ENCODE assay signal across 8 mouse cellular contexts in genomic region chr11:59263870-59264563, GRCm38 (mm10). TPM values are rescaled to one million over a fixed set of nuclear protein-coding genes. Genes with fewer than 3 reads are reported as not detected.
DNase-seq lines count a peak whose midpoint lies in the region; ATAC-seq and TF ChIP-seq lines count a peak whose summit lies in the region.

No protein-coding gene starts in this region.

- no peak for DNase-seq in cerebellum, adult 2 months
- no peak for DNase-seq in cerebellum, adult 11-12 months
- peak; percentile 67 for DNase-seq in Muller cell, postnatal 12 days (ENCODE audit: inconsistent ontology term)
- peak; percentile 85 for DNase-seq in forebrain, embryonic 11.5 days (ENCODE audit: low spot score)
- DNase-seq in liver, adult 2 months (ENCODE audit: extremely low read depth, low read depth, low spot score) = no peak
- DNase-seq in cerebellum, adult 8-10 months = no peak

- H3K4me3 ChIP-seq in cerebellum, adult 2 months (replicated peaks; ENCODE audit: insufficient read depth, low read depth, low read length) = peak overlapping the region; percentile 19
- peak overlapping the region; percentile 39 for H3K4me3 ChIP-seq in forebrain, embryonic 11.5 days (ENCODE audit: low read depth, low read length)
- peak overlapping the region; percentile 55 for H3K4me3 ChIP-seq in intestine, embryonic 15.5 days (replicated peaks)
- H3K4me3 ChIP-seq in liver, adult 2 months (ENCODE audit: insufficient read depth, low read depth, low read length) = peak overlapping the region; percentile 40; the same call in 1 of the 2 replicates
- no peak overlapping the region for H3K4me3 ChIP-seq in myocyte

- no peak overlapping the region for H3ac ChIP-seq in myocyte (ENCODE audit: control insufficient read depth, insufficient read length)

- H3K4me1 ChIP-seq in cerebellum, adult 2 months (ENCODE audit: control insufficient read depth, insufficient read depth, low read length) = no peaks in the 10 kb centered on the region
- peaks cover 16% of the 10 kb centered on the region; the same call in 1 of the 2 replicates for H3K4me1 ChIP-seq in forebrain, embryonic 11.5 days (replicated peaks; ENCODE audit: control insufficient read depth, insufficient read depth, low read length)
- H3K4me1 ChIP-seq in intestine, embryonic 15.5 days (replicated peaks) = peaks cover 15% of the 10 kb centered on the region; the same call in 1 of the 2 replicates
- H3K4me1 ChIP-seq in liver, adult 2 months (ENCODE audit: control insufficient read depth, insufficient read depth, low read length) = no peaks in the 10 kb centered on the region

- H3K9me3 ChIP-seq in forebrain, embryonic 11.5 days (ENCODE audit: control insufficient read depth, low read length) = no peaks in the 10 kb centered on the region
- no peaks in the 10 kb centered on the region for H3K9me3 ChIP-seq in intestine, embryonic 15.5 days

- H3K9ac ChIP-seq in forebrain, embryonic 11.5 days (ENCODE audit: low read length) = peak overlapping the region; percentile 63
- peak overlapping the region; percentile 57 for H3K9ac ChIP-seq in intestine, embryonic 15.5 days
- peak overlapping the region; percentile 25; the same call in 1 of the 2 replicates for H3K9ac ChIP-seq in liver, adult 2 months (ENCODE audit: low read depth, low read length)

- ATAC-seq in forebrain, embryonic 11.5 days (replicated peaks; ENCODE audit: low FRiP score) = peak; percentile 77
- peak; percentile 72 for ATAC-seq in intestine, embryonic 15.5 days

- no peak for TF ChIP-seq POLR2A in cerebellum, adult 2 months (IDR thresholded peaks at IDR 0.05; ENCODE audit: borderline replicate concordance, insufficient read depth, low read length)
- TF ChIP-seq POLR2A in liver, adult 2 months (IDR thresholded peaks at IDR 0.05; ENCODE audit: extremely low read depth, insufficient read depth, low read length) = no peak
- no peak for TF ChIP-seq POLR2A in myocyte (IDR thresholded peaks at IDR 0.05; ENCODE audit: insufficient read length, low read depth)

- no peak overlapping the region for H3K27ac ChIP-seq in cerebellum, adult 2 months (ENCODE audit: insufficient read depth, low read length)
- peak overlapping the region; percentile 64 for H3K27ac ChIP-seq in forebrain, embryonic 11.5 days (ENCODE audit: low read depth, low read length)
- H3K27ac ChIP-seq in intestine, embryonic 15.5 days = no peak overlapping the region
- H3K27ac ChIP-seq in liver, adult 2 months (replicated peaks; ENCODE audit: insufficient read depth, low read depth, low read length) = no peak overlapping the region

- H3K27me3 ChIP-seq in cerebellum, adult 2 months (ENCODE audit: control insufficient read depth, insufficient read depth, low read length) = peaks cover 4% of the 10 kb centered on the region; the same call in 1 of the 2 replicates
- H3K27me3 ChIP-seq in forebrain, embryonic 11.5 days (ENCODE audit: control insufficient read depth, insufficient read depth, low read length) = peaks cover 27% of the 10 kb centered on the region
- peaks cover 40% of the 10 kb centered on the region for H3K27me3 ChIP-seq in intestine, embryonic 15.5 days (replicated peaks)
- peaks cover 18% of the 10 kb centered on the region for H3K27me3 ChIP-seq in liver, adult 2 months (ENCODE audit: control insufficient read depth, insufficient read depth, low read length)
- H3K27me3 ChIP-seq in myocyte (ENCODE audit: control insufficient read depth, insufficient read depth, insufficient read length) = peaks cover 73% of the 10 kb centered on the region

- WGBS in cerebellum, adult 2 months = 3% methylated on average over 56 of the region's 56 CpGs
- WGBS in forebrain, embryonic 11.5 days = under 1% methylated on average over 55 of the region's 56 CpGs
- WGBS in intestine, embryonic 15.5 days = under 1% methylated on average over 56 of the region's 56 CpGs
- WGBS in liver, adult 2 months = 3% methylated on average over 56 of the region's 56 CpGs

- peak overlapping the region; percentile 78 for H3K4me2 ChIP-seq in forebrain, embryonic 11.5 days (ENCODE audit: low read depth, low read length, severe bottlenecking)
- peak overlapping the region; percentile 97 for H3K4me2 ChIP-seq in intestine, embryonic 15.5 days (replicated peaks)
- peak overlapping the region; percentile 38 for H3K4me2 ChIP-seq in myocyte (ENCODE audit: low read depth)

- no peaks in the 10 kb centered on the region for H3K79me2 ChIP-seq in liver, adult 2 months (ENCODE audit: control insufficient read depth, insufficient read depth, low read length)
- no peaks in the 10 kb centered on the region for H3K79me2 ChIP-seq in myocyte (ENCODE audit: control insufficient read depth, insufficient read depth)

- TF ChIP-seq CTCF in cerebellum, adult 2 months (IDR thresholded peaks at IDR 0.05; ENCODE audit: borderline replicate concordance, insufficient read depth, low read depth, low read length) = no peak
- TF ChIP-seq CTCF in liver, adult 2 months (IDR thresholded peaks at IDR 0.05; ENCODE audit: low read depth, low read length) = no peak

- no peaks in the 10 kb centered on the region for H3K36me3 ChIP-seq in forebrain, embryonic 11.5 days (ENCODE audit: control insufficient read depth, insufficient read depth, low read length)
- H3K36me3 ChIP-seq in intestine, embryonic 15.5 days = no peaks in the 10 kb centered on the region
- no peaks in the 10 kb centered on the region for H3K36me3 ChIP-seq in liver, adult 2 months (ENCODE audit: control insufficient read depth, insufficient read depth, low read length)
- H3K36me3 ChIP-seq in myocyte (ENCODE audit: control insufficient read depth, insufficient read depth) = no peaks in the 10 kb centered on the region

TF ChIP-seq in myocyte, 11 proteins besides CTCF, POLR2A, EP300 and RAD21:
- no peak for TF ChIP-seq USF1 (IDR thresholded peaks at IDR 0.05; ENCODE audit: low read depth)
- TF ChIP-seq E2F4 (IDR thresholded peaks at IDR 0.05; ENCODE audit: insufficient read depth) = no peak
- no peak for TF ChIP-seq SRF (IDR thresholded peaks at IDR 0.05; ENCODE audit: control insufficient read depth, insufficient read length, low read depth)
- TF ChIP-seq MAX (IDR thresholded peaks at IDR 0.05; ENCODE audit: low read depth) = no peak
- TF ChIP-seq POLR2AphosphoS2 (IDR thresholded peaks at IDR 0.05; ENCODE audit: insufficient read length, low read depth) = no peak
- TF ChIP-seq TCF3 (IDR thresholded peaks at IDR 0.05; ENCODE audit: insufficient read length, low read depth) = no peak
- TF ChIP-seq MYOD1 (IDR thresholded peaks at IDR 0.05; ENCODE audit: control insufficient read depth in 1 of 3, insufficient read length in 2 of 3, low read depth in 2 of 3) = no peak
- TF ChIP-seq CEBPB (IDR thresholded peaks at IDR 0.05; ENCODE audit: insufficient read depth, poor library complexity, severe bottlenecking) = no peak
TF ChIP-seq in myocyte: peak in this region for 0.

RNA-seq across cellular contexts. Expression of gene Wnt3a, which starts 26.5 kb away (rescaled TPM):
- polyA plus RNA-seq in cerebellum, adult 2 months (2012; rRNA removed) = not detected in 2 replicates
- 4.9 and 5.9 TPM in 2 replicates for polyA plus RNA-seq in forebrain, embryonic 11.5 days (2014; fragmentation: Nextera tagmentation; extraction: Ambion mirVana)
- polyA plus RNA-seq in intestine, embryonic 15.5 days (2015; fragmentation: Nextera tagmentation; extraction: Ambion mirVana) = not detected in 2 replicates
- not detected in 2 replicates for total RNA-seq in liver, adult 2 months (2014; rRNA removed)
- polyA plus RNA-seq in liver, adult 2 months (2012; rRNA removed) = not detected in 2 replicates
- polyA plus RNA-seq in myocyte (2012; fragmentation: generic; extraction: Trizol) = not detected

RNA-seq across cellular contexts. Expression of gene Arf1, which starts 35.9 kb away (rescaled TPM):
- 514 and 515 TPM in 2 replicates for polyA plus RNA-seq in cerebellum, adult 2 months (2012; rRNA removed)
- polyA plus RNA-seq in forebrain, embryonic 11.5 days (2014; fragmentation: Nextera tagmentation; extraction: Ambion mirVana) = 577 and 597 TPM in 2 replicates
- polyA plus RNA-seq in intestine, embryonic 15.5 days (2015; fragmentation: Nextera tagmentation; extraction: Ambion mirVana) = 688 and 694 TPM in 2 replicates
- 194 and 214 TPM in 2 replicates for total RNA-seq in liver, adult 2 months (2014; rRNA removed)
- 319 and 336 TPM in 2 replicates for polyA plus RNA-seq in liver, adult 2 months (2012; rRNA removed)
- 500 TPM for polyA plus RNA-seq in myocyte (2012; fragmentation: generic; extraction: Trizol)

RNA-seq across cellular contexts. Expression of gene Wnt9a, which starts 42.7 kb away (rescaled TPM):
- polyA plus RNA-seq in cerebellum, adult 2 months (2012; rRNA removed) = 0.67 and 0.79 TPM in 2 replicates
- 4.3 and 4.7 TPM in 2 replicates for polyA plus RNA-seq in forebrain, embryonic 11.5 days (2014; fragmentation: Nextera tagmentation; extraction: Ambion mirVana)
- 3.4 and 4.2 TPM in 2 replicates for polyA plus RNA-seq in intestine, embryonic 15.5 days (2015; fragmentation: Nextera tagmentation; extraction: Ambion mirVana)
- total RNA-seq in liver, adult 2 months (2014; rRNA removed) = 0.13 and 0.37 TPM in 2 replicates
- 0.46 TPM in 2 replicates for polyA plus RNA-seq in liver, adult 2 months (2012; rRNA removed)
- polyA plus RNA-seq in myocyte (2012; fragmentation: generic; extraction: Trizol) = 11.6 TPM

RNA-seq across cellular contexts. Expression of gene 2310033P09Rik, which starts 55.9 kb away (rescaled TPM):
- polyA plus RNA-seq in cerebellum, adult 2 months (2012; rRNA removed) = 28.4 and 29.6 TPM in 2 replicates
- 36.6 and 41.0 TPM in 2 replicates for polyA plus RNA-seq in forebrain, embryonic 11.5 days (2014; fragmentation: Nextera tagmentation; extraction: Ambion mirVana)
- 29.1 and 30.2 TPM in 2 replicates for polyA plus RNA-seq in intestine, embryonic 15.5 days (2015; fragmentation: Nextera tagmentation; extraction: Ambion mirVana)
- 2.6 and 3.2 TPM in 2 replicates for total RNA-seq in liver, adult 2 months (2014; rRNA removed)
- polyA plus RNA-seq in liver, adult 2 months (2012; rRNA removed) = 8.5 and 9.2 TPM in 2 replicates
- polyA plus RNA-seq in myocyte (2012; fragmentation: generic; extraction: Trizol) = 13.3 TPM

Comparison
In these comparisons a context has a peak if more than half of its experiments do, and no peak if none do; other contexts are left out.
1. DNase-seq: peak in Muller cell, postnatal 12 days (single experiment) and forebrain, embryonic 11.5 days (single experiment); none in cerebellum, adult 2 months (0 of 2), cerebellum, adult 11-12 months (single experiment), liver, adult 2 months (single experiment) and cerebellum, adult 8-10 months (single experiment).
2. H3K4me2 ChIP-seq: peak in every context shown above with its lines; median percentile 97 in intestine, embryonic 15.5 days; 78 in forebrain, embryonic 11.5 days; 38 in myocyte.
3. Peak in every context shown above with its lines, with median percentiles within 50 percentile points of each other: H3K9ac ChIP-seq.